Mouse (Mus musculus): ENCODE data around the gene Tuba3a. TPM values are rescaled to one million over a fixed set of nuclear protein-coding genes. Genes with fewer than 3 reads are reported as not detected.

The Tuba3a gene
- 0.22 and 0.45 TPM in 2 replicates for polyA plus RNA-seq (2014; fragmentation: Nextera tagmentation; extraction: Ambion mirVana)

GRCm38 (mm10) chr6:125285890-125286289, at the start of gene Tuba3a:
TSS of gene Tuba3a (minus strand) at chr6:125286042.
- Histone ChIP-seq H3K9ac (ENCODE audit: low read depth, low read length) (no peak within 1 kb of the TSS), H3K4me1 (ENCODE audit: control insufficient read depth, insufficient read depth, low read length) (no peaks in the 10 kb centered on the region), H3K27ac (replicated peaks; ENCODE audit: low read depth, low read length) (no peak within 1 kb of the TSS), H3K36me3 (ENCODE audit: control insufficient read depth, insufficient read depth, low read length) (no peaks in the 10 kb centered on the region), H3K4me2 (ENCODE audit: low read depth, low read length) (no peak within 1 kb of the TSS), H3K9me3 (ENCODE audit: control insufficient read depth, low read length) (0 out of 2 replicates have a peak, but pooled peaks cover 3% of the 10 kb centered on the region), H3K27me3 (replicated peaks; ENCODE audit: control insufficient read depth, insufficient read depth, low read length) (no peaks in the 10 kb centered on the region), H3K4me3 (ENCODE audit: low read depth, low read length) (no peak within 1 kb of the TSS)
- 96% methylated on average over 21 of the region's 22 CpGs for WGBS
- ATAC-seq (ENCODE audit: low read depth) (no peak), DNase-seq (ENCODE audit: low spot score) (no peak)

DNA sequence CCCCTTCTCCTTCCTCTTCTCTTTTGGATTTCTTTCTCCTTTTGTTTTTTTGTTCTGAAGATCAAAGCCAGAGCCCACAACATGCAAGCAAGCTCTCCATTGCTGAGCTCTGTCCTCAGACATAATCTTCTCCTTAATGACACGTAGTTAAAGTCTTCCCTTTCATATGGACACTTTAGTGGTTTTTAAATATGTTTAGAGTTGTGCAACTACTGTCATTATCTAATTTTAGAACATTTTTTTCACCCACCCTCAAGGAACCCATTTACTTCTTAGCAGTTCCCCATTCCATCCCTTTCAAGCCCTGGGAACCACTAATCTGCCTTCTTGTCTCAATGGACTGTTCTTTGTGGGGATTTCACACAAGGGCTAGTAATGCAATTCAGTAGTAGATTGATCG, 48.5 kb upstream of the Tuba3a start:
- H3K27me3 ChIP-seq (replicated peaks; ENCODE audit: control insufficient read depth, insufficient read depth, low read length), result no peaks in the 10 kb centered on the region
- no peak overlapping the region for H3K9ac ChIP-seq (ENCODE audit: low read depth, low read length)
- WGBS, result 73% methylated on average over 2 of the region's 2 CpGs
- H3K4me3 ChIP-seq (ENCODE audit: low read depth, low read length), result no peak overlapping the region
- DNase-seq (ENCODE audit: low spot score) (no peak), ATAC-seq (ENCODE audit: low read depth) (no peak)
- 0 out of 2 replicates have a peak overlapping the region, but pooled peaks have one; percentile 21 for H3K27ac ChIP-seq (replicated peaks; ENCODE audit: low read depth, low read length)
- no peaks in the 10 kb centered on the region for H3K36me3 ChIP-seq (ENCODE audit: control insufficient read depth, insufficient read depth, low read length)
- no peaks in the 10 kb centered on the region for H3K9me3 ChIP-seq (ENCODE audit: control insufficient read depth, low read length)
- peaks cover 16% of the 10 kb centered on the region for H3K4me1 ChIP-seq (ENCODE audit: control insufficient read depth, insufficient read depth, low read length)
- H3K4me2 ChIP-seq (ENCODE audit: low read depth, low read length), result no peak overlapping the region

DNA sequence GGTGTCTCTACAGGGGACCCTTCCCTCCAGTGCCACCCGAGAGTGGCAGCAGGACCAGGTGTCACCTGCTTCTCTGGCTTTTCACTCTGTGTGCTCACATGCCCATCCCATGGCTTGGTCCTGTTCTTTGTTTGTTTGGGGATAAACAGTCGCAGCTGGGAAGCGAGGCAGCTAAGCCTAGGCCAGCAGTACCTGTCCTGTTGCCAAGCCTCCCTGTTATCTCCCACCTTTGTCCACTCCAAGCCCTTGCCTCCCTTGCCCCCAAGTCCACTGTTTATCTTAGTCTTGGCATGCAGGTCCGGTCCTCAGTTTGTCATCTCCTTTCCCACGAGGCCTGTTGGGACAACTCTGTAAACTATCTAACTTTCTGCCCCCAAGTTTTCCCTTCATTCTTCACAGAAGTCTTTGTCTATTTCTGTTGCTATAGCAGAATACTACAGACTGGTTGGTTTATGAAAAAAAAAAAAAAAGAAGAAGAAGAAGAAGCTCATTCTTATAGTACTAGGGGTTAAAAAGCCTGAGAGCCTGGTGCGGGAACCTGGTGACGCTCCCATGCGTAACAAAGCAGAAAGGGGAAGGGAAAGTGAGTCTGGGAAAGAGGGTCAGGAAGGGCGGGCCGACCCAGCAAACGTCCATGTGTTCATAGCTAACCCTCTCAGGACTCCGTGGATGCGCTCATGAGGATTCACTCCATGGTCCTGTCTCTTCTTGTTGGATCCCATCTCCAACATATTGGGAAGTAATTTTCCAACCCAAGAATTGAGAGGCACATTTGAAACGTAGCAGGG, 47.5 kb upstream of the Tuba3a start:
- Histone ChIP-seq H3K27me3 (replicated peaks; ENCODE audit: control insufficient read depth, insufficient read depth, low read length) (no peaks in the 10 kb centered on the region), H3K4me1 (ENCODE audit: control insufficient read depth, insufficient read depth, low read length) (peaks cover 16% of the 10 kb centered on the region), H3K27ac (replicated peaks; ENCODE audit: low read depth, low read length) (no peak overlapping the region), H3K36me3 (ENCODE audit: control insufficient read depth, insufficient read depth, low read length) (no peaks in the 10 kb centered on the region), H3K9ac (ENCODE audit: low read depth, low read length) (no peak overlapping the region), H3K4me3 (ENCODE audit: low read depth, low read length) (no peak overlapping the region), H3K9me3 (ENCODE audit: control insufficient read depth, low read length) (no peaks in the 10 kb centered on the region), H3K4me2 (ENCODE audit: low read depth, low read length) (no peak overlapping the region)
- 67% methylated on average over 14 of the region's 14 CpGs for WGBS
- DNase-seq (ENCODE audit: low spot score) (no peak), ATAC-seq (ENCODE audit: low read depth) (no peak)

GRCm38 (mm10) chr6:125330626-125331326, 44.9 kb upstream of the Tuba3a start:
- Histone ChIP-seq H3K27ac (replicated peaks; ENCODE audit: low read depth, low read length) (peak overlapping the region; percentile 17; the same call in 1 of the 2 replicates), H3K9me3 (ENCODE audit: control insufficient read depth, low read length) (no peaks in the 10 kb centered on the region), H3K27me3 (replicated peaks; ENCODE audit: control insufficient read depth, insufficient read depth, low read length) (no peaks in the 10 kb centered on the region), H3K36me3 (ENCODE audit: control insufficient read depth, insufficient read depth, low read length) (no peaks in the 10 kb centered on the region), H3K4me2 (ENCODE audit: low read depth, low read length) (peak overlapping the region; percentile 77), H3K4me1 (ENCODE audit: control insufficient read depth, insufficient read depth, low read length) (peaks cover 16% of the 10 kb centered on the region), H3K9ac (ENCODE audit: low read depth, low read length) (peak overlapping the region; percentile 63), H3K4me3 (ENCODE audit: low read depth, low read length) (peak overlapping the region; percentile 49)
- WGBS, result under 1% methylated on average over 39 of the region's 39 CpGs
- DNase-seq (ENCODE audit: low spot score) (peak; percentile 95), ATAC-seq (ENCODE audit: low read depth) (peak; percentile 93)

- ATAC-seq (ENCODE audit: low read depth) (no peak), DNase-seq (ENCODE audit: low spot score) (no peak)
- Histone ChIP-seq H3K27ac (replicated peaks; ENCODE audit: low read depth, low read length) (no peak overlapping the region), H3K4me1 (ENCODE audit: control insufficient read depth, insufficient read depth, low read length) (peaks cover 12% of the 10 kb centered on the region), H3K9ac (ENCODE audit: low read depth, low read length) (no peak overlapping the region), H3K36me3 (ENCODE audit: control insufficient read depth, insufficient read depth, low read length) (no peaks in the 10 kb centered on the region), H3K9me3 (ENCODE audit: control insufficient read depth, low read length) (no peaks in the 10 kb centered on the region), H3K4me2 (ENCODE audit: low read depth, low read length) (no peak overlapping the region), H3K4me3 (ENCODE audit: low read depth, low read length) (no peak overlapping the region), H3K27me3 (replicated peaks; ENCODE audit: control insufficient read depth, insufficient read depth, low read length) (no peaks in the 10 kb centered on the region)
- WGBS, result 81% methylated on average over 5 of the region's 5 CpGs
Observed at GRCm38 (mm10) chr6:125328243-125328642, 42.4 kb upstream of the Tuba3a start.

DNA sequence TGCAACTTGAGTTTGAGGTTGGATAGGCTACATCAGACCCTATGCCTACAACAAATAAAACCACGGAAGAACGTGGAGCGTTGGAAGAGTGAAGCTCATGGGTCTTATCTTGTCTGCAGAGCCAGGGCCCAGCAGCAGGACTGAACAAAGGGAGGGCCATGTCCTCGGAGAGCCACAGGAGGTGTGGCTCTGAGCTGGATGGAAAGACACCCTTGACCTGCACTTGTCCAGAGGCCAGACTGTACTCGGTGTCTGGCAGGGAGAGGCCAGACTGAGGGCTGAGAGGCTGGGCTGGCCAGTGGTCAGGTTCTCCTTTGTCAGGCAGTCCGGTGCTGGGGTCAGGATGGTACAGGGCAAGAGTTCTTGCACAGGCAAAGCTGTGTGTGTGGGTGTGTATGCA, 39.5 kb upstream of the Tuba3a start:
- no peaks in the 10 kb centered on the region for H3K36me3 ChIP-seq (ENCODE audit: control insufficient read depth, insufficient read depth, low read length)
- WGBS, result 67% methylated on average over 6 of the region's 6 CpGs
- no peak overlapping the region for H3K4me2 ChIP-seq (ENCODE audit: low read depth, low read length)
- DNase-seq (ENCODE audit: low spot score) (no peak), ATAC-seq (ENCODE audit: low read depth) (no peak)
- H3K9ac ChIP-seq (ENCODE audit: low read depth, low read length), result no peak overlapping the region
- H3K27me3 ChIP-seq (replicated peaks; ENCODE audit: control insufficient read depth, insufficient read depth, low read length), result peaks cover 26% of the 10 kb centered on the region
- no peaks in the 10 kb centered on the region for H3K9me3 ChIP-seq (ENCODE audit: control insufficient read depth, low read length)
- H3K4me1 ChIP-seq (ENCODE audit: control insufficient read depth, insufficient read depth, low read length), result peaks cover 8% of the 10 kb centered on the region
- H3K27ac ChIP-seq (replicated peaks; ENCODE audit: low read depth, low read length), result no peak overlapping the region
- no peak overlapping the region for H3K4me3 ChIP-seq (ENCODE audit: low read depth, low read length)

DNA sequence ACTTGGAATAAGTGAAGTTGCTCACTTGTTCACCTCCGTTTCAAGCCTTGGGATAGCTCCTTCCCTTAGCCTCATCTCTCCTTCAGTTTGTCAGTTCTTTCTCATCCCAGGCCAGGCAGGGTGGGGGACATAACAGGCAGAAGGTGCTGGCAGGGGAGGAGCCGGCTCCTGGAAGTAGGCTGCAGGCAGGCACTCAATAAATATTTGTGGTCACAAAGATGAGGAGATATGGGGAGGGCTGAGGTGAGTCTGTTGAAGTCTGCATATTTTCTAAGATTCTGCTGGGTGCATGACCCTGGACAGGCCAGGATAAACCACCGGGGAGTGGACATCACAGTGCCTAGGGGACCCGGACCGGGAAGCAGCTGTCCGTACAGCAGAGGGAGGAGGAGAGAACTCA, 37.7 kb upstream of the Tuba3a start:
- 62% methylated on average over 6 of the region's 6 CpGs for WGBS
- H3K27me3 ChIP-seq (replicated peaks; ENCODE audit: control insufficient read depth, insufficient read depth, low read length), result peaks cover 27% of the 10 kb centered on the region

GRCm38 (mm10) chr6:125322794-125323193, 37.0 kb upstream of the Tuba3a start:
- no peak for ATAC-seq (ENCODE audit: low read depth)
- 69% methylated on average over 13 of the region's 13 CpGs for WGBS
- H3K27ac ChIP-seq (replicated peaks; ENCODE audit: low read depth, low read length), result no peak overlapping the region
- no peaks in the 10 kb centered on the region for H3K36me3 ChIP-seq (ENCODE audit: control insufficient read depth, insufficient read depth, low read length)
- no peak overlapping the region for H3K4me2 ChIP-seq (ENCODE audit: low read depth, low read length)
- no peak for DNase-seq (ENCODE audit: low spot score)
- H3K9ac ChIP-seq (ENCODE audit: low read depth, low read length), result no peak overlapping the region
- no peak overlapping the region for H3K4me3 ChIP-seq (ENCODE audit: low read depth, low read length)
- H3K27me3 ChIP-seq (replicated peaks; ENCODE audit: control insufficient read depth, insufficient read depth, low read length), result peaks cover 27% of the 10 kb centered on the region
- no peaks in the 10 kb centered on the region for H3K9me3 ChIP-seq (ENCODE audit: control insufficient read depth, low read length)
- no peaks in the 10 kb centered on the region for H3K4me1 ChIP-seq (ENCODE audit: control insufficient read depth, insufficient read depth, low read length)

More for the DNA sequence above, 37.7 kb upstream of the Tuba3a start:
- Histone ChIP-seq H3K4me2 (ENCODE audit: low read depth, low read length) (no peak overlapping the region), H3K27ac (replicated peaks; ENCODE audit: low read depth, low read length) (no peak overlapping the region), H3K36me3 (ENCODE audit: control insufficient read depth, insufficient read depth, low read length) (no peaks in the 10 kb centered on the region), H3K4me3 (ENCODE audit: low read depth, low read length) (no peak overlapping the region), H3K9ac (ENCODE audit: low read depth, low read length) (no peak overlapping the region), H3K4me1 (ENCODE audit: control insufficient read depth, insufficient read depth, low read length) (no peaks in the 10 kb centered on the region), H3K9me3 (ENCODE audit: control insufficient read depth, low read length) (no peaks in the 10 kb centered on the region)
- DNase-seq (ENCODE audit: low spot score) (no peak), ATAC-seq (ENCODE audit: low read depth) (no peak)
